In the genomic region with DNA sequence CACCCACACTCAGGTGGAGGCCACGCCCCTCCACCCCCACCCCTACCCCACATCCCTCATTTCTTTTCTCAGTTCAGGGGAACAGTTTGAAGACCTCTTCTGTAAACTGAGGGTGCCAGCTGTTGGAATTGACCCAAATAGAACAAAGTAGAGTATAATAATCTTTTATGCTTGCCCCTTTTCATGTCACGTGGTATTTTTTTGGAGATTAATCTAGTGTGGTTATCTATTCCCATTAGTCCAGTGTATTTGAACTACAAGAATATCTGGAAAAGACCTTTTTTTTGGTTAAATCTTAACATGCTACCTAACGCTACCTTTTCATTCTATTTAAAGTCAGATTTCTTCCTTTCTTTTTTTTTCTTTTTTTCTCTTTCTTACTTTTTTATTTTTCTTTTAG, we compare ENCODE assay signal across 19 mouse cellular contexts. TPM values are rescaled to one million over a fixed set of nuclear protein-coding genes. Genes with fewer than 3 reads are reported as not detected.
DNase-seq lines count a peak whose midpoint lies in the region; ATAC-seq and TF ChIP-seq lines count a peak whose summit lies in the region.
"Had no signal": no experiment of that assay in that cellular context is flagged by ENCODE, and none has a peak within 500 bp of the region (broad histone marks: within the 10 kb centered on the region; RNA-seq: fewer than 3 reads in every experiment).

No protein-coding gene starts in this region.

- no peak for ATAC-seq in embryonic facial prominence, embryonic 14.5 days (ENCODE audit: low read depth)
- no peak for ATAC-seq in heart, postnatal 0 days (ENCODE audit: insufficient read depth, low read depth)
- no peak for ATAC-seq in forebrain, embryonic 15.5 days (replicated peaks)

- H3K36me3 ChIP-seq in embryonic facial prominence, embryonic 14.5 days (ENCODE audit: control insufficient read depth, insufficient read depth, low read length), result 0 out of 2 replicates have a peak, but pooled peaks cover 4% of the 10 kb centered on the region
- H3K36me3 ChIP-seq in embryonic facial prominence, embryonic 10.5 days (replicated peaks), result peaks cover 27% of the 10 kb centered on the region
- no peaks in the 10 kb centered on the region for H3K36me3 ChIP-seq in heart, postnatal 0 days (replicated peaks; ENCODE audit: control insufficient read depth, insufficient read depth, low read length)
- peaks cover 5% of the 10 kb centered on the region; the same call in 1 of the 2 replicates for H3K36me3 ChIP-seq in heart, embryonic 10.5 days
- H3K36me3 ChIP-seq in forebrain, embryonic 15.5 days, result no peaks in the 10 kb centered on the region
- H3K36me3 ChIP-seq: midbrain, embryonic 12.5 days had no signal

- TF ChIP-seq EP300 in heart, postnatal 0 days (IDR thresholded peaks at IDR 0.05; ENCODE audit: low read depth), result no peak

- no peaks in the 10 kb centered on the region for H3K27me3 ChIP-seq in embryonic facial prominence, embryonic 14.5 days (replicated peaks; ENCODE audit: control insufficient read depth, insufficient read depth, low read length)
- no peaks in the 10 kb centered on the region for H3K27me3 ChIP-seq in embryonic facial prominence, embryonic 10.5 days (replicated peaks; ENCODE audit: low read depth, poor library complexity, severe bottlenecking)
- no peaks in the 10 kb centered on the region for H3K27me3 ChIP-seq in heart, postnatal 0 days (ENCODE audit: control insufficient read depth, insufficient read depth, low read length)
- no peaks in the 10 kb centered on the region for H3K27me3 ChIP-seq in heart, embryonic 10.5 days (ENCODE audit: insufficient read depth, poor library complexity, severe bottlenecking)
- no peaks in the 10 kb centered on the region for H3K27me3 ChIP-seq in forebrain, embryonic 15.5 days
- H3K27me3 ChIP-seq: heart, embryonic 12.5 days; hindbrain, embryonic 13.5 days; limb, embryonic 13.5 days; megakaryocyte, embryonic 14.5 days; midbrain, embryonic 12.5 days had no signal

- no peak for DNase-seq in embryonic facial prominence, embryonic 14.5 days (ENCODE audit: low spot score)
- no peak for DNase-seq in embryonic facial prominence, embryonic 10.5 days (ENCODE audit: low spot score)
- DNase-seq in heart, postnatal 0 days (ENCODE audit: low spot score), result no peak
- DNase-seq in heart, embryonic 10.5 days (ENCODE audit: low spot score), result no peak
- DNase-seq in thymus, postnatal 0 days (ENCODE audit: low spot score), result peak; percentile 43
- no peak for DNase-seq in thymus, adult 18-20 months
- no peak for DNase-seq in adrenal gland, adult (ENCODE audit: inconsistent age in 2 of 2, low spot score in 1 of 2)
- DNase-seq: cerebellum, adult 8-10 months; retina, postnatal 1 day; thymus, postnatal 36 days had no signal

- H3K9me3 ChIP-seq in embryonic facial prominence, embryonic 14.5 days (ENCODE audit: control insufficient read depth, low read length), result no peaks in the 10 kb centered on the region
- no peaks in the 10 kb centered on the region for H3K9me3 ChIP-seq in embryonic facial prominence, embryonic 10.5 days
- H3K9me3 ChIP-seq in heart, postnatal 0 days (replicated peaks; ENCODE audit: control insufficient read depth, low read length), result no peaks in the 10 kb centered on the region
- H3K9me3 ChIP-seq in heart, embryonic 10.5 days, result no peaks in the 10 kb centered on the region
- no peaks in the 10 kb centered on the region for H3K9me3 ChIP-seq in forebrain, embryonic 15.5 days
- H3K9me3 ChIP-seq: forebrain, embryonic 10.5 days; heart, embryonic 12.5 days; hindbrain, embryonic 13.5 days; limb, embryonic 13.5 days; megakaryocyte, embryonic 14.5 days; midbrain, embryonic 12.5 days had no signal

- no peak overlapping the region; the same call in 1 of the 2 replicates for H3K27ac ChIP-seq in embryonic facial prominence, embryonic 14.5 days (replicated peaks; ENCODE audit: low read depth, low read length)
- no peak overlapping the region for H3K27ac ChIP-seq in embryonic facial prominence, embryonic 10.5 days (replicated peaks)
- peak overlapping the region; percentile 63; the same call in 1 of the 2 replicates for H3K27ac ChIP-seq in heart, postnatal 0 days (ENCODE audit: low read depth)
- H3K27ac ChIP-seq in heart, embryonic 10.5 days, result no peak overlapping the region
- H3K27ac ChIP-seq in forebrain, embryonic 15.5 days (replicated peaks), result no peak overlapping the region

- no peak for TF ChIP-seq CTCF in heart, postnatal 0 days (IDR thresholded peaks at IDR 0.05; ENCODE audit: low read depth)

- 78% methylated on average over 3 of the region's 3 CpGs for WGBS in embryonic facial prominence, embryonic 14.5 days
- 93% methylated on average over 3 of the region's 3 CpGs for WGBS in embryonic facial prominence, embryonic 10.5 days
- 82% methylated on average over 3 of the region's 3 CpGs for WGBS in heart, postnatal 0 days
- WGBS in heart, embryonic 10.5 days, result 86% methylated on average over 3 of the region's 3 CpGs
- WGBS in forebrain, embryonic 15.5 days, result 79% methylated on average over 3 of the region's 3 CpGs

- peak overlapping the region; percentile 19; the same call in 1 of the 2 replicates for H3K9ac ChIP-seq in embryonic facial prominence, embryonic 14.5 days (ENCODE audit: low read depth, low read length)
- H3K9ac ChIP-seq in heart, postnatal 0 days (replicated peaks; ENCODE audit: low read depth, low read length), result no peak overlapping the region
- no peak overlapping the region for H3K9ac ChIP-seq in forebrain, embryonic 15.5 days (replicated peaks)
- H3K9ac ChIP-seq: forebrain, postnatal 0 days; heart, embryonic 12.5 days; hindbrain, embryonic 13.5 days; limb, embryonic 13.5 days; midbrain, embryonic 12.5 days had no signal

- peaks cover 35% of the 10 kb centered on the region for H3K4me1 ChIP-seq in embryonic facial prominence, embryonic 14.5 days (ENCODE audit: control insufficient read depth, insufficient read depth, low read length)
- H3K4me1 ChIP-seq in embryonic facial prominence, embryonic 10.5 days, result peaks cover 39% of the 10 kb centered on the region
- H3K4me1 ChIP-seq in heart, postnatal 0 days (ENCODE audit: control insufficient read depth, insufficient read depth), result peaks cover 40% of the 10 kb centered on the region
- H3K4me1 ChIP-seq in heart, embryonic 10.5 days, result peaks cover 63% of the 10 kb centered on the region
- H3K4me1 ChIP-seq in forebrain, embryonic 15.5 days, result peaks cover 19% of the 10 kb centered on the region

- H3K4me2 ChIP-seq in embryonic facial prominence, embryonic 14.5 days (ENCODE audit: low read depth, low read length), result no peak overlapping the region; the same call in 1 of the 2 replicates
- H3K4me2 ChIP-seq in heart, postnatal 0 days (ENCODE audit: low read depth, low read length), result no peak overlapping the region
- H3K4me2 ChIP-seq in forebrain, embryonic 15.5 days (replicated peaks), result no peak overlapping the region
- H3K4me2 ChIP-seq: hindbrain, embryonic 13.5 days; liver, embryonic 11.5 days; midbrain, embryonic 12.5 days had no signal

- H3K4me3 ChIP-seq in embryonic facial prominence, embryonic 14.5 days (ENCODE audit: low read depth, low read length), result no peak overlapping the region
- H3K4me3 ChIP-seq in embryonic facial prominence, embryonic 10.5 days, result no peak overlapping the region
- no peak overlapping the region for H3K4me3 ChIP-seq in heart, postnatal 0 days (ENCODE audit: low read depth, low read length)
- no peak overlapping the region for H3K4me3 ChIP-seq in heart, embryonic 10.5 days
- H3K4me3 ChIP-seq in forebrain, embryonic 15.5 days, result no peak overlapping the region
- H3K4me3 ChIP-seq: forebrain, embryonic 10.5 days; heart, embryonic 12.5 days; hindbrain, embryonic 13.5 days; limb, embryonic 13.5 days; midbrain, embryonic 12.5 days had no signal

RNA-seq across cellular contexts. Expression of gene Ano6, which starts 12.8 kb away (rescaled TPM):
- 57.3 and 59.5 TPM in 2 replicates for polyA plus RNA-seq in embryonic facial prominence, embryonic 14.5 days (2014; fragmentation: Nextera tagmentation; extraction: Ambion mirVana)
- polyA plus RNA-seq in embryonic facial prominence, embryonic 10.5 days (2016; fragmentation: Nextera tagmentation; extraction: Ambion mirVana), result 40.5 and 41.6 TPM in 2 replicates
- total RNA-seq in heart, postnatal 0 days (2014; rRNA removed; ENCODE audit: low replicate concordance), result 26.5 and 37.0 TPM in 2 replicates
- polyA plus RNA-seq in heart, postnatal 0 days (2015; fragmentation: Nextera tagmentation; extraction: Ambion mirVana), result 13.5 and 14.2 TPM in 2 replicates
- 40.8 and 44.4 TPM in 2 replicates for polyA plus RNA-seq in heart, embryonic 10.5 days (2016; fragmentation: Nextera tagmentation; extraction: Ambion mirVana)
- 97.9 and 104 TPM in 2 replicates for polyA plus RNA-seq in thymus, postnatal 0 days (2015; fragmentation: Nextera tagmentation; extraction: Ambion mirVana)
- polyA plus RNA-seq in forebrain, embryonic 15.5 days (2015; fragmentation: Nextera tagmentation; extraction: Ambion mirVana), result 22.1 and 22.4 TPM in 2 replicates
